In genomic region chr5:19787522-19788144, GRCm38 (mm10) we compare ENCODE assay signal across 19 mouse cellular contexts.
DNase-seq lines count a peak whose midpoint lies in the region; ATAC-seq and TF ChIP-seq lines count a peak whose summit lies in the region.
"Had no signal": no experiment of that assay in that cellular context is flagged by ENCODE, and none has a peak within 500 bp of the region (broad histone marks: within the 10 kb centered on the region; RNA-seq: fewer than 3 reads in every experiment).

No protein-coding gene starts in this region.

- H3K9me3 ChIP-seq in neural tube, embryonic 12.5 days = no peaks in the 10 kb centered on the region
- peaks cover 3% of the 10 kb centered on the region; the same call in 1 of the 2 replicates for H3K9me3 ChIP-seq in forebrain, postnatal 0 days (ENCODE audit: low read length)
- H3K9me3 ChIP-seq in hindbrain, embryonic 13.5 days = no peaks in the 10 kb centered on the region
- H3K9me3 ChIP-seq: G1E; intestine, embryonic 15.5 days had no signal

- no peaks in the 10 kb centered on the region for H3K36me3 ChIP-seq in neural tube, embryonic 12.5 days
- no peaks in the 10 kb centered on the region for H3K36me3 ChIP-seq in forebrain, postnatal 0 days (ENCODE audit: insufficient read depth)
- no peaks in the 10 kb centered on the region for H3K36me3 ChIP-seq in hindbrain, embryonic 13.5 days
- H3K36me3 ChIP-seq: embryonic facial prominence, embryonic 13.5 days; G1E; heart, embryonic 12.5 days; intestine, embryonic 15.5 days had no signal

- no peak overlapping the region for H3K9ac ChIP-seq in neural tube, embryonic 12.5 days
- no peak overlapping the region for H3K9ac ChIP-seq in forebrain, postnatal 0 days
- H3K9ac ChIP-seq in hindbrain, embryonic 13.5 days = no peak overlapping the region
- H3K9ac ChIP-seq: embryonic facial prominence, embryonic 13.5 days; heart, embryonic 12.5 days; intestine, embryonic 15.5 days had no signal

- DNase-seq in frontal cortex, adult 2 months (ENCODE audit: extremely low spot score in 1 of 2, low spot score in 1 of 2) = no peak
- no peak for DNase-seq in neural tube, embryonic 10.5 days (ENCODE audit: extremely low spot score, low spot score)
- DNase-seq in embryo, embryonic 10.5 days (ENCODE audit: low spot score) = peak; percentile 24
- peak; percentile 22 for DNase-seq in forebrain, postnatal 0 days
- DNase-seq: adrenal gland, postnatal 14 days; gastrocnemius, postnatal 25 days; heart, postnatal 36 days; kidney, postnatal 10 days; lung, adult 18-20 months; lung, postnatal 4 days; right cerebral cortex, postnatal 14 days had no signal

- H3K4me3 ChIP-seq in neural tube, embryonic 12.5 days = no peak overlapping the region
- H3K4me3 ChIP-seq in forebrain, postnatal 0 days (ENCODE audit: low read depth, low read length) = no peak overlapping the region
- no peak overlapping the region for H3K4me3 ChIP-seq in hindbrain, embryonic 13.5 days
- H3K4me3 ChIP-seq: embryonic facial prominence, embryonic 13.5 days; heart, embryonic 12.5 days; intestine, embryonic 15.5 days had no signal

- no peak overlapping the region for H3K4me2 ChIP-seq in neural tube, embryonic 12.5 days (replicated peaks)
- no peak overlapping the region for H3K4me2 ChIP-seq in forebrain, postnatal 0 days (ENCODE audit: low read depth)
- H3K4me2 ChIP-seq in hindbrain, embryonic 13.5 days = no peak overlapping the region
- H3K4me2 ChIP-seq: embryonic facial prominence, embryonic 13.5 days; heart, embryonic 12.5 days; intestine, embryonic 15.5 days had no signal

- WGBS in neural tube, embryonic 12.5 days = 35% methylated on average over 5 of the region's 5 CpGs
- WGBS in forebrain, postnatal 0 days = 9% methylated on average over 5 of the region's 5 CpGs
- WGBS in hindbrain, embryonic 13.5 days = 27% methylated on average over 5 of the region's 5 CpGs

- H3K27ac ChIP-seq in neural tube, embryonic 12.5 days = no peak overlapping the region
- H3K27ac ChIP-seq in forebrain, postnatal 0 days (ENCODE audit: low read depth, low read length) = no peak overlapping the region
- H3K27ac ChIP-seq in hindbrain, embryonic 13.5 days = no peak overlapping the region
- H3K27ac ChIP-seq: embryonic facial prominence, embryonic 13.5 days; intestine, embryonic 15.5 days had no signal

- TF ChIP-seq CTCF in forebrain, postnatal 0 days (IDR thresholded peaks at IDR 0.05; ENCODE audit: low read depth) = no peak

- H3K4me1 ChIP-seq in neural tube, embryonic 12.5 days = no peaks in the 10 kb centered on the region
- H3K4me1 ChIP-seq in forebrain, postnatal 0 days (ENCODE audit: insufficient read depth) = peaks cover 8% of the 10 kb centered on the region; the same call in 1 of the 2 replicates
- peaks cover 6% of the 10 kb centered on the region for H3K4me1 ChIP-seq in hindbrain, embryonic 13.5 days (replicated peaks)
- H3K4me1 ChIP-seq: embryonic facial prominence, embryonic 13.5 days; heart, embryonic 12.5 days; intestine, embryonic 15.5 days had no signal

- peak; percentile 57; the same call in 1 of the 2 replicates for ATAC-seq in frontal cortex, adult (ENCODE audit: low TSS enrichment)
- 0 out of 2 replicates have a peak, but pooled peaks have one; percentile 63 for ATAC-seq in neural tube, embryonic 12.5 days (ENCODE audit: low FRiP score, low read depth)
- ATAC-seq in forebrain, postnatal 0 days = no peak
- no peak for ATAC-seq in granulocyte monocyte progenitor cell, adult 5-6 weeks (replicated peaks; ENCODE audit: poor library complexity, severe bottlenecking)
- ATAC-seq in hindbrain, embryonic 13.5 days (ENCODE audit: low FRiP score) = no peak
- ATAC-seq: intestine, embryonic 15.5 days had no signal

- H3K27me3 ChIP-seq in neural tube, embryonic 12.5 days (replicated peaks) = no peaks in the 10 kb centered on the region
- H3K27me3 ChIP-seq in forebrain, postnatal 0 days (ENCODE audit: insufficient read depth, low read length) = no peaks in the 10 kb centered on the region
- no peaks in the 10 kb centered on the region for H3K27me3 ChIP-seq in hindbrain, embryonic 13.5 days
- H3K27me3 ChIP-seq: embryonic facial prominence, embryonic 13.5 days; heart, embryonic 12.5 days; intestine, embryonic 15.5 days had no signal

Comparison
In these comparisons a context has a peak if more than half of its experiments do, and no peak if none do; other contexts are left out.
1. ATAC-seq: peak in frontal cortex, adult (single experiment) and neural tube, embryonic 12.5 days (single experiment); none in forebrain, postnatal 0 days (single experiment), granulocyte monocyte progenitor cell, adult 5-6 weeks (single experiment) and hindbrain, embryonic 13.5 days (single experiment).
2. DNase-seq: peak in embryo, embryonic 10.5 days (single experiment) and forebrain, postnatal 0 days (single experiment); none in frontal cortex, adult 2 months (0 of 2) and neural tube, embryonic 10.5 days (single experiment).